Mouse (Mus musculus) cerebellum, adult (tissue): ENCODE data around the gene Arid1a.

Experiments
- ATAC-seq: cut with Nextera tagmentation; 2 replicates; pipeline ENCODE4 v1.9.2; 2017; ENCODE audit warnings: mild to moderate bottlenecking, moderate library complexity, mixed read lengths; ENCODE audit not compliant: insufficient number of reproducible peaks, low FRiP score, low TSS enrichment

The Arid1a gene

DNA sequence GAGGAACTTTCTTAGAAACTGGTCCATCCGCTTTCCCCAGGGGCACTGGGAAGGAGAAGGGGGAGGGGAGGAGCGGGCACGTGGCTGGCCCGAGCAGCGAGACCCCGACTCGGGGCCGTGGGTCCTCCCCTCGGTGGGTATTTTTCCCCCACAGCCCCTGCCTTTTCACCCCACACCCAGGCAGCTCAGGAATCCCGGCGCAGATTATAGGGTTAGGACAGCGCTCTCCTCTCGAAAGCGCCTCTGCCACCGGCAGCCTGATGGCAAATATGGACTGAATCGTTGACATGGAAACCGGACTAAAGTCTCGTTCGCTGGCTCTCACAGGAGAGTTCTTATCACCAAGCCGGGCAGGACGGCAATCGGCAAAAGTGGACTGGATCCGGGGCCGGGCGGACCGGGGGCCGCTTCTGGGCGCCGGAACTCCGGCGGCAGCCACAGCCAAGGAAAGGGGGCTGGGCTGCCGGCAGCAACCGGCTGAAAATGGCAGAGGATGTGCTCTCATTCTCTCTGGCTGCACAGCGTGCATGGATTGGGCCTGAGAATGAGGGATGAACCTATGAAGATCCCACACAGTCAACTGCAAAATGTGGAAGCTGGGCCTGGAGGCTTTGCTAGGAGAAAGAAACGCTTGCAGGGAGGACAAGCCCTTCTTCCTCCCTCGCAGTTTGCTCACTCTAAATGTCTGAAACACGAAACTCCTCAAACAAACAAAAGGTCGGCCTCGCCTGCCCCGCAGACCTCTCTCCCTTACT lies at the start of gene Arid1a:
Arid1a (minus strand) TSS at position 256 of the 755 bp plus-strand sequence.
- ATAC-seq: peak; percentile 55

DNA sequence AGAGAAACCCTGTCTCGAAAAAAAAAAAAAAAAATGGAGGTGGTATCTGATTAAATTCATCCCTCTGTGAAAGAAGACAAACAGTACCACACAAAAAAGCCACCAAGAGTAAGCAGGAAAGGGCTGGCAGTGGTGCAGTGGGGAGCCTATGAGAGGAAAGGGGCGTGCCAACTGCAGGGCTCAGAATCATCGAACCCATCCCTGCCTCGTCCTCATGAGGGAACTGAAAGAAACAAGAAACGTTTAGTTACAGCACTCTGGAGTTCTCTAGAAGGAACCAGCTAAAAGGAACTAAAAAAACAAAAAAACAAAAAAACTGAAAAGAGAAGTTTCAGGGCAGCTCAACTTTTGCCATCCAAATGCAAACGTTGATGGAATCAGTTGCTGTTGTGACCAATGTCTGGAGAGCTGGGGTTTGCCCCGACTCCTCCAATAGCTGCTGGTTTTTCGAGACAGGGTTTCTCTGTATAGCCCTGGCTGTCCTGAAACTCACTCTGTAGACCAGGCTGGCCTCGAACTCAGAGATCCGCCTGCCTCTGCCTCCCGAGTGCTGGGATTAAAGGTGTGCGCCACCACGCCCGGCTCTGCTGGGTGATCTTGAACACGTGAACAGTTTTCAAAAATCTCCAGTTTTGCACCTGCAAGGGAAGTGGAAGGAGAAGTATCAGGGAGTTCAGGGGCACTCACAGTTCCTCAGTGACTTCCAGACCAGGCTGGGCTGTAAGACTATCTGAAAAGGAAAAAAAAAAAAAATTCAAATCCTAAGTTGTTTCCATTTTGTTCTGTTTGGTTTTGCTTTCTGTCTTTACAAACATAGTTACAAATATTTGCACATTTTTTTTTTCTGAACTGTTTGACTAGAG lies 48.1 kb upstream of the Arid1a start:
- no peak for ATAC-seq

DNA sequence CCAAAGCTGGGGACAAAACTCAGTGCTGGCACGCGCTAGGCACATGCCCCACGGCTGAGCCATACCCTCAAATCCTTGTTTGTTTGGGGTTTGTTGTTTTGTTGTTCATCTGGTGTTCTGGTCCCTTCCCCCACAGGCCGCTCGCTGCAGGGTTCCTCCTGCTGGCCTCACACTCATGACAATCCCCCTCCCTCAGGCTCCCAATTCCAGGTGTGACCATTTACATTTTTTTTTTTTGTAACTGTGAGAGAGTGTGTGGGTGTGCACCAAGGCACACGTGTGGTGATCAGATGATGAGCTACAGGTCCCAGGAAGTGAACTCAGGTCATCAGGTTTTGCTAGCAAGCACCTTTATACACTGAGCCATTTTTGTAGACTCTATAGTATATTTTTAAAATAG lies 44.0 kb upstream of the Arid1a start:
- ATAC-seq: no peak

DNA sequence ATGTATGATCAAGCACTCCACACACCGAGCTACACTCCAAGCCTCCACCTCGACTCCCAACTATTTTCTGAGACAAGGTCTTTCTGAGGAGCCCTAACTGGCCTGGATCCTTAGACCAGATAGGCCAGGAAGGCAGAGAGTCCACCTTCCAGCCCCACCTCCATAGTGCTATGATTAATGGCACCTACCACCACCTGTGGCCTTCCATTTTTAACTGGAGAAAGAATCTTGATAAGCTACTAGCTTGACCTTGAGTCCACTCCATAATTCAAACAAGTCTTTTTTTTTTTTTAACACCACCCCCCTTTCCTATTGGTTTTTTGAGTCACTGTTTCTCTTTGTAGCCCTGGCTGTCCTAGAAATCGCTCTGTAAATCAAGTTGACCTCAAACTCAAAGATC lies 36.7 kb upstream of the Arid1a start:
- ATAC-seq: no peak

DNA sequence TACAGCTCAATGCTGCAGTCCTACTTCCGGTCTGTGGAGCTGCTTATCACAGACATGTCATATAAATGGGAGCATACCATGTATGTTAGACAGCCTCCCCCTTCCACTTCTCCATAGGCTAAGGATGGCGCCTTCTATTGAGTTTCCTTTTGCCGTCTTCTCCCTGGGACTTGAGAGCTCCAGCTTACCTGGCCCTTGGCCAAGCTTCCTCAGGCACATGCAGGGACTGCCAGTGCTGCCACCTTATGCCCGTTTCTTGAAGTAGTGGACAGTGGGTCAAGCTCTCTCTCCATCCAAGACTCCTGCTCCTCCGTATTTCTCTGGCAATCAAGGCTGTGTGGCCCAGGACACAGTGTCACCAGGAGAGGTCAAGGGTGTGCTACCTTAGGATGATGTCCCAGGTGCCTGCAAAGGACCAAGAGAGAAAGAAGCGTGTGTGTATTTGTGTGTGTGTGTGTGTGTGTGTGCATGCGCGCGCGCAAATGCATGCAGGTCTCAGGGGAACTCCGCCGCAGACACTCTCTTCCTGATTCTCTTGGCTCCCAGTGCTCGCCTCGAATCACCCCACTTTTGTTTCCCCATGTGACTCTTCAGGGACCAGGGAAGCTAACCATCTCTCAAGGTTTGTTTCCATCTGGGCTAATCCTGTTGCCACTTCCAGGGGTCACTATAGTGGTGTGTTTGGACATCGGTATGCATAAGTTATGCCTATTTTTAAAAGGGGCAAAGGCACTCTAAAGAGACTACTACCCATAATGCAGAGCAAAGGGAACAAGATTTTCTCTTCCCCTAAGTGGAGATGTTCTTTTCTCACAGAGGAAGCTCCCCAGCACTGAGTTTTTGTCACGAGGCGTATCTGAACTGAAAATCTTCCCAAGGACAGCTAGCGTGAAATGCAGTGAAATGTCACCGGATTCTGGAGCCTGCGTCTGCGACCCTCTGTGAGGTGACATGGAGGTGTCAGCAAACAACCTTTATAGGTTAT lies 18.3 kb upstream of the Arid1a start:
- peak; percentile 76; the same call in 1 of the 2 replicates for ATAC-seq

DNA sequence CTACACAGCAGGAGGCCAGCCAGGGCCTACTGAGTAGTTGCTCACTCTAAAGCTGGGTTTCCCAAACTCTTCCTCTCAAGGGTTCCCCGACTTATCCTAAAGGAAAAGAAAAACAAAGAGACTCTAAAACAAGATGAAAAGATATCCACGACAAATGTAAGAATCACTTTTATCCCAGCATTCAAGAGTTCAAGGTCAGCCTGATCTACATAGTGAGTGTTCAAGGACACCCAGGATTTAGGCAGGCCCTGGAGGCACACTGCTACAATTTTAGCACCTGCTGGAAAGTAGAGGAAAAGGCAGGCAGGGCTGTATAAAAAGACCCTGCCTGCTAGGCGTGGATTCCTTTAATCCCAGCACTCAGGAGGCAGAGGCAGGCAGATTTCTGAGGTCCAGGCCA lies 12.6 kb upstream of the Arid1a start:
- no peak for ATAC-seq

DNA sequence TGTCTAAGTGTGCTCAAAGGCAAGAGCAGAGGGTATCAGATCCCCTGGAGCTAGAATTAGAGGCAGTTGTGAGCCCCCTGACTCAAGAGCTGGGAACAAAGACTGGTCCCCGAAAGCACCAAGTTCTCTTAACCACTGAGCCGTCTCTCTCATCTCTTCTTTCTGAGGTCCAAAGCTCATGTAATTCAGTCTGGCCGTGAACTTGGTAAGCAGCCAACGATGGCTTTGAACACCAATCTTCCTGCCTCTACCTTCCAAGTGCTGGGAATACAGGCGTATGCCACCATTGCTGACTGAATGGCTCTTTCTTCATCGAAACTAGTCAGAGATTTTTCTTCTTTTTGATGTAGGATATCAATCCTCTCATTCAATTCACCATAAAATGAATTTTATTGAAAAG lies 6.5 kb upstream of the Arid1a start:
- ATAC-seq: no peak

DNA sequence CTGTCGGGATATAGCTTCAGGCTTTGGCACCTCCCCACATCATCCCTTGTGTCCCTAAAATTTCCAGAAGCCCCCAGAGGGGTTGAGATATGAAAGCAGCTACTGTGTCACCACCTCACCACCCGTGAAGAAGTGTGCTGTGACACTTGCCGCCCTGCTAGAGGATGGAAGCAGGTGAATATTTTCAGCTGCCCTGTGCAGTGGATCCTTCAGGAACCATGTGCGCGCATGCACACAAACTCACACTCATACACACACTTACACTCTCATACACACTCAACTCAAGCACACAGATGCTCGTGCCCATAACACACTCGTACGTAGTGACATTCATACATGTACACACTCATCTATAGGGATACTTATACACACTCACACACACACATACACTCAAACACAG lies 3.1 kb upstream of the Arid1a start:
- no peak for ATAC-seq

DNA sequence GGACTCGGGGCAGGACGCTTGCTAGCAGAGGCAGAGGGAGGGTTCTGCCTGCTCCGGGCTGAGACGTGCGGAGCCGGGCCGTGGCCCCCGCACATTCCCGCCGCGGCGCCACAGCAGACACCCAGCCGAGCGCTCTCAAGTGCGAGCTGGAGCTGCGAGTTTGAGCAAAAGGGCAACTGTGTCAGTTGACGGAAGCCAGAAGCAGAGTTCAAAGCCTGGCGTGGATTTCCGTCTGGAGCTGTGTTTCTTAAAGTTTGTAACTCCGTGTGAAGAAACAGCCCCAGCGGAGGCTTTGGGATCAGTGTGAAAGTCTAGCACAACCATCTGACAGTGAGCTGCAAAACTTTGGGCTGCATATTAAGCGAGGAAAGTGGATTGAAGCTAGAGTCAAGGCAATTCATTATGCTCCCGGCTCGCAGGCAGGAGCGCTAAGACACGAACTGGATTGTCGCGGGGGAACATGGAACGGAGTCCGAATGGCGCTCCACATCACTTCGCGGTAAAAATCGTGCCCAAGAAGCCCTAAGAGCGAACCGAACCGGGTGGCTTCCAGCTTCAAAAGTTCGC lies 783 bp upstream of the Arid1a start:
- peak; percentile 45; the same call in 1 of the 2 replicates for ATAC-seq

DNA sequence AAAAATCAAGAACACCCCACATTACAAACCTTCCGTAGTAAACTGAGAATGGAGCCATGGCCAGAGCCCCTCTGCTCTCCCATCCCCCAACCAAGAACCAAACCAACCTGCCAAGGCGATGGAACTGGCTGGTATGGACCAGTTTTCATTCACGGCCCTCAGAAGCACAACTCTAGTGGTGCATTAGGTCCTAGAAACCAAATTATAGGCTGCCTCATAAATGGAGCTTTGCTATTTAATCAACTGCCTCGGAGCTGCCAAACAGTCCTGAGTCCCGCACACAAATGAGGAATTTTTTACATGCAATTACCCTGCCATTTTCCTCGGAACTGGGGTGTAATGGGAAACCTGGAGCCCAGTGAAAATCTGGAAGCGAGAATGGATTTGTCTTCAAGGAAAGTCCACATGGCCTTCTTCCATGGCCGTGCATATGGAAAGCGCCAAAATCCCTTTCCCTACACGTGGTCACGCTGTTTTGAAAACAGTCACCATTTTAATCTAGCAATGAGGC lies 653 bp downstream of the Arid1a start:
- no peak for ATAC-seq

DNA sequence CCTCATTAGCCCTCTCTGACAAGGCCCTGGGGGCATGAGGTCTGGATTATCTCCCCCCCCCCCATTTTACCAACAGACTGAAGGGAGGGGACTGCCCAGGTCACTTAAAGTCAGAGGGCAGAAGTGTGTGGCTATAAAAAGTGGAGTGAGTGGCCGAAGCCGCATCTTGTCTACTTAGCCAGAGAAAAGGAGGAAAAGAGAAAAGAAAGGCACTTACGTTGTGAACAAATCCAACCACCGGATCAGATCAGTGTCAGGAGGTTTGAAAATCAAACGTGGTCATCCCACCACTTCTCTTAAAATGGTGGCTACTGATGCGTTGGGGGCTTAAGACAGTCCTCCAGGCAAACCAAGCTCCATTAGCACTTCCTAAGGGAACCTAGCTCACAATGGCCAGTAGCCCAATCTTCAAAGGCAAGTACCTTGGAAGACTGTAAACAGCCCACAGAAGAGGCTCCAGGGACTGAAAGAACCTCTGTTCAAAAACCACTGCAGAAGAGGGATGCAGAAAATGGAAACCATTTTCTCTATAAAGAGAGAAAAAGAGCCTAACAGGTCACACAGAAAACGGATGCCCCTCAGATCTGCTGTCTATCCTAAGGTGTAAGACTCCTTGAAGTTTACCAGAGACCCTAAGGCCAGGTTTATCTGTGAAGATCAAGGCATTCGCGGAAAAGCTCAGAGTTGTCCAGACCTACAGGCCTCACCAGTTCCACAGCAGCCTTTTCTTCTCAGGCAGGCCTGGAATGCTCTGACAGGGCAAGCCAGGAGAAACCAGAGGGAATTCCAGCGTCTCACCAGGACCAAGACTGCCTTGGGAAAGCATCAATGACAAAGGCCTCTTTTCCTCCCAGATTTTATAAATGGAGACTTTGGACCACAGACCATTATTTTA lies 1.5 kb downstream of the Arid1a start:
- ATAC-seq: no peak

DNA sequence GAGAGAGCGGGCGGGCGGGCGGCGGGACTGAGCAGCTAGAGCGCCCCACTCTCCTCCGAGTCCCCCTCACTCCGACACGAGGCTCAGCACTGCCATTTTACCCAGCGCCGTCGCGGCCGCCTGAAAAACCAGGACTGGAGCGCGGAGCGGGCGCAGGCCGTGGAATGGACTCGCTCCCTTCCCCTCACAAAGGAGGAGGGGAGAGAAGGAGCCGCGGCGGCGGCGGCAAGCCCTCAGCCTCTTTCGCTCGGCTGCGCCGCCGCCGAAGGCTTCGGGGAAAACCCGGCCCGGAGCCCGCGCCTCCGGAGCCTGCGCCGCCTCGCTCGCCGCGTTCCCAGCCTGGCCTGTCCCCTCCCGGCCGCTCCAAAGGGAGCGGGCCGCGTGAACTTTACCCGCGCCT lies 2.3 kb downstream of the Arid1a start:
- peak; percentile 64 for ATAC-seq

DNA sequence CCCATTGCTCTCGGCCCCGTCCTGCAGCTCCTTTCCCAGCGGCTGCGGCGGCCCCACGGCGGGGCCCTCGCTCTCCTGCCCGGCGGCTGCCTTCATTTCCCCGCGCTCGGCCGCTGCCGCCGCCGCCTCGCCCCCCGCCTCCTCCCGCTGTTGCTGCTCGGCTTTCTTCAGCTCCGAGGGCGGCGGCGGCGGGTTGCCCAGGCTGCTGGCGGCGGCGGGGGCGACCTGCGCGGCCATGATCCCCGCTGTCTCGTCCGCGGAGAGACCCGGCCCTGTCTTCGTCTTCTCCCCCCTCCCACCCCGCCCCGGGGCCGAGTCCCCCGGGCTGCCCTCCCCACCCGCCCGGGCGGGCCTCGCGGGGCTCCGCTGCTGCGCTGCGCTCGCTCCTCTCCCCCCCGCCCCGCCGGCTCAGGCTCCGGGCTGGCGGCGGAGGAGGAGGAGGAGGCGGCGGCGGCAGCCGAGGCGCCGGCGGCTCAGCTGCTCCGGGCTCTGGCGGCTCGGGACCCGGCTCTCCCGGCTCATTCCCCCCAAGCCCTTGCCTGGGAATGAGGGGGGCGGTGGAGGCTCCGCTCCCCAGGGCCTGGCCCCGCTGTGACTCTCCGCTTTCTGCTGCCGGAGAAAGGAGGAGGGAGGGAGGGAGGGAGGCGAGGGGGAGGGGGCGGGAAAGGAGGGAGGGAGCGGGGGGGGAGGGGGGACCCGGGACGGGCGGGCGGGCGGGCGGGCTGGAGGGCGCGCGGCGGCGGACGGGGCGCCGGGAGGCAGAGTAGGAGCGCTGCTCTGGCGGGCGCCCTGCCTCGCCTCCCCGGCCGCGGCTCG lies 3.0 kb downstream of the Arid1a start:
- no peak for ATAC-seq

DNA sequence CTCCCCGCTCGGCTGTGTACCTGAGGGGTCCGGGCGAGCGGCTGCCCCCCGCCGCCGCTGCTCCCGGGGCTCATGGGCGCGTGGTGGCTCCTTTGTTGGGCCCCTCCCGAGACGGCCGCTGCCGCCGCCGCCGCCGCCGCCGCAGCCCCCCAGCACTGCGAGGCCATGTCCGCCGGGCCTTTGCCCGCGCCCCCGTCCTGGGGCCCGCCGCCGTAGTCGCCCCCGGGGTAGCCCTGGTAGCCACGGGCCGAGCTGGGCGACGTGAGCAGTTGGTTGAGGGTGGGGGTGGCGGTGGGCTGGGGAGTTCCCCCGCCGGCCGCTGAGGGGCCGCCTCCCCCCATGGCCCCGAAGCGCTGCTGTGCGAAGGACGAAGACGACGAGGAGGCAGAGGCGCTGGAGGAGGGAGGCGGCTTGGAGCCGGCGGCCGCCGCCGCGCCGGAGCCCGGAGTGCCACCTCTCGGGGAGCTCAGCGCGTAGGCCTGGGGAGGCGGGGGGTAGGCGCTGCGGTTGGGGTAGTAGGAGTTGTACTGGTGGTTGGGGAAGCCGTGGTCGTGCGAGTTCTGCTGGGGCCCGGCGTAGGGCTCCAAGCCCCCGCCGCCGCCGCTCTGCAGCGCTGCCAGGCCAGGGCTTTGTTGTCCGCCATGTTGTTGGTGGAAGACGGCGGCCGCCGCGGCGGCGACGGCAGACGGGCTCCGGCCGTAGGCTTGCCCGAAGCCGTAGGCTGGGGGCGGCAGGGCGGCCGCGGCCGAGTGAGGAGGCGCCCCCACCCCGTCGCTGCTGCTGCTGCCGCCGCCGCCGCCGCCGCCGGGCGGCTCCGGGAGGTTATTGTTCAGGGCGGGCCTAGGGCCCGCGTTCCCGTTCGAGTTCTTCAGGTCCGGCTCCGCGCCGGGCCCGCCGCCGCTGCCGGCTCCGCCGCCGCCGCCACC lies 3.9 kb downstream of the Arid1a start:
- no peak for ATAC-seq

DNA sequence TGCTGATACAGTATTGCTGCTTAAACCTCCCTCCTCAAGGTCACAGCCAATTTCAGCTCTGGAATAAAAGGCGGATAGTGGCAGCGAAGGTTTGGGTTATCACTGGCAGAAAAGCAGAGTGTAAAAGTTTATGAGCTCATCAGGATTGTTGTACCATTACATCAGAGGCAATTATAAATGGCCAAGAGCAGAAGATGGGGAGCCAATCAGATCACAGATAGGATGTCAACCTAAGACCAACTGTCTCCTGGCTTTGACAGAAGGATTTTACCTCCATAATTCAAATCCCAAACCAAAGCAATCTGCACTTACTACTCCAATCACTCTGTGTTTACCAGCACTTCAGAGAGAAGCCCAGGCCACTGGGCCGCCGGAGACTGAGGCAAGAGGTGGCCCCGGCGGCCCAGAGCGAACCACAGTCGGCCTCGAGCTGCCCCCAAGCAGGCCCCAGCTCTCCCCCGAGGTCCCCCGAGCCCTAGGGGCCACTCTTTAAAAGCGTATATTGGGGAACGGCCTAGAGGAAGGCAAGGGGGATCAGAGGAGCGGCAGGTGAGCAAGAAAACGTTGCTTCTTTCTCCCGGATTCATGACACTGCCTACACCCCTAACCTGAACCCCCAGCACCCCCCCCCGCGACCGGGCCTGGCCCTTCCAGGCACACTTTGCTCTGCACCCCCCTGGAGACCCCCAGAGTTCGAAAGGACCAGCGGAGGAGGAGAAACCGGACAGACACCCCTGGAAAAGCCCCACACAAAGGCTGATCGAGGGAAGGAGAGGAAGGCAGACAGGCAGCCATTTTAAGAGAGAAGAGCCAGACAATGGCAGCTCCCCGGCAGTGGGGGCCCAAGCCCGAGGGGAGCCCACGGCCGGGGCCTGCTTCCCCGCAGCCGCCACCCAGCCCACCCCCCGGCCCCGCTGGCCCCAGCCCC lies 4.8 kb downstream of the Arid1a start:
- peak; percentile 27; the same call in 1 of the 2 replicates for ATAC-seq

DNA sequence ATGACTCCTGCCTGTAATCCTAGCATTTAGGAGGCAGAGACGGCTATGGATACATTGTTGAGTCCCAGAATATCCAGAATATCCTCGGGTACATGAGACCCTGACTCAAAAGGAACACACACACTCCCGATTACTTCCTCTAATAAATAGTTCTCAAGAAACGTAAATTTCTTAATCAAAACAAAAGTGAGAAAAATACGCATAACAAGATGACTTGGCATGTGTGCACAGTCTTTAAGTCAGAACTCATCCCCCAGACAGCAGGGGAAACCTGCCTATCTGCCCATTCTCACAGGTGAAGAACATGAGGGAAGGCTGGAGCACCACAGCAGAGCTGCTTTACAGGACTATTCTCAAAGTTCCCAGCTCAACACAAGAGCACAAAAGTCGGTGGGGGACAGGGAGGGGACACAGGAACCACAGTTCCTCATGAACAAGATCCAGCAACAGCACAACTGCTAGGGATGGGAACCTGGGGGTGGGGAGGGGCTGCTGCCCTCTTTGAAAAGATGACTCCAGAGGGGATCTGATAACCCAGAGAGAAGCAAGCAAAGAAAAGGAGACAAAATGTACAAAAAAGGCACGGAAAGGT lies 6.3 kb downstream of the Arid1a start:
- ATAC-seq: no peak
